Mouse (Mus musculus) hindbrain, embryonic 16.5 days (tissue): ENCODE measurements around the gene Tob1. TPM values are rescaled to one million over a fixed set of nuclear protein-coding genes. Genes with fewer than 3 reads are reported as not detected.

Source experiments
- ATAC-seq: fragments of 200-750 bp; cut with Nextera tagmentation; 2 replicates; pipeline ENCODE4 v1.8.0; 2017; ENCODE audit warnings: moderate TSS enrichment, moderate library complexity
- H3K27ac ChIP-seq: fragments of 300-500 bp; sonication (generic); 2 replicates; pipeline ENCODE4 v1.5.1; 2014; ENCODE audit warnings: low read depth, mild to moderate bottlenecking, control low read depth, low read length, moderate library complexity
- H3K27me3 ChIP-seq: fragments of 300-500 bp; sonication (generic); replicated peaks from 2 replicates; pipeline ENCODE4 v1.6.1; 2014; ENCODE audit warnings: low read length; ENCODE audit not compliant: control insufficient read depth, insufficient read depth
- H3K36me3 ChIP-seq: fragments of 300-500 bp; sonication (generic); 2 replicates; pipeline ENCODE4 v1.6.1; 2014; ENCODE audit warnings: mild to moderate bottlenecking, low read length, moderate library complexity, mixed read lengths; ENCODE audit not compliant: control insufficient read depth, insufficient read depth
- H3K4me1 ChIP-seq: fragments of 300-500 bp; sonication (generic); 2 replicates; pipeline ENCODE4 v1.6.1; 2014; ENCODE audit warnings: low read depth, low read length; ENCODE audit not compliant: control insufficient read depth, insufficient read depth
- H3K4me2 ChIP-seq: fragments of 300-500 bp; sonication (generic); 2 replicates; pipeline ENCODE4 v1.6.1; 2014; ENCODE audit warnings: mild to moderate bottlenecking, low read length, control low read depth, moderate library complexity
- H3K4me3 ChIP-seq: fragments of 300-500 bp; sonication (generic); 2 replicates; pipeline ENCODE4 v1.5.1; 2014; ENCODE audit warnings: mild to moderate bottlenecking, low read length, control low read depth, moderate library complexity
- H3K9ac ChIP-seq: fragments of 300-500 bp; sonication (generic); 2 replicates; pipeline ENCODE4 v1.6.1; 2014; ENCODE audit warnings: low read depth, mild to moderate bottlenecking, control low read depth, low read length, moderate library complexity
- H3K9me3 ChIP-seq: fragments of 300-500 bp; sonication (generic); 2 replicates; pipeline ENCODE4 v1.6.1; 2014; ENCODE audit warnings: mild to moderate bottlenecking, low read length, moderate library complexity; ENCODE audit not compliant: control insufficient read depth
- WGBS: fragments of 180-500 bp; shearing (Covaris S2); extraction: QIAGEN DNeasy Blood & Tissue Kit; methylation state at CpG from one replicate; pipeline ENCODE4 v1.1.7; 2014; 5-methylcytosine and 5-hydroxymethylcytosine counted together
- polyA plus RNA-seq: library from polyadenylated mRNA; unstranded; fragments of >200 nt; fragmentation: Nextera tagmentation; extraction: Ambion mirVana; gene quantifications from 2 replicates; pipeline ENCODE4 v1.2.1, GENCODE M21; 2015

Gene Tob1
- polyA plus RNA-seq, 1 experiment from 2014 or later = 29.1 TPM

DNA sequence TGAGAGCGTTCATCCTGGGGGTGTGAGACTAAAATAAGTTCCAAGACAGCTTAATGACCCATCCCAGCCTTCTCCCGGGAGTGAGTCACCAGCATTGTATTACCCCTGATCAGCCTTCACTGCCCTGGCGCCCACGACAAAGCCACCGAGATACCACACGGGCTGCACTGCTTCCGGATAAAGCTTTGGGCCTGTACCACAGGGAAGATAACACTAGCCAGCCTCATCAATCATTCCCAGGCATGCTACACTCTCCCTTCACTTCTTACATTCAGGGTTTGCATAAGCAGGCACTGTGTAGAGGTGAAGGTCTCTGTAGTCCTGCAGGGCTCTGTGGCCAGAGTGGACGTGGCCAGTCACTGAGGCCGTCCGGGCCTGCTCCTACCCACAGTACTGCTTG, 21.7 kb upstream of the Tob1 start:
- 53% methylated on average over 10 of the region's 10 CpGs for WGBS
- Histone ChIP-seq H3K4me3 (no peak overlapping the region), H3K4me2 (no peak overlapping the region), H3K36me3 (no peaks in the 10 kb centered on the region), H3K27ac (no peak overlapping the region), H3K9me3 (no peaks in the 10 kb centered on the region), H3K4me1 (no peaks in the 10 kb centered on the region; the same call in 1 of the 2 replicates), H3K27me3 (no peaks in the 10 kb centered on the region), H3K9ac (no peak overlapping the region)
- no peak for ATAC-seq

DNA sequence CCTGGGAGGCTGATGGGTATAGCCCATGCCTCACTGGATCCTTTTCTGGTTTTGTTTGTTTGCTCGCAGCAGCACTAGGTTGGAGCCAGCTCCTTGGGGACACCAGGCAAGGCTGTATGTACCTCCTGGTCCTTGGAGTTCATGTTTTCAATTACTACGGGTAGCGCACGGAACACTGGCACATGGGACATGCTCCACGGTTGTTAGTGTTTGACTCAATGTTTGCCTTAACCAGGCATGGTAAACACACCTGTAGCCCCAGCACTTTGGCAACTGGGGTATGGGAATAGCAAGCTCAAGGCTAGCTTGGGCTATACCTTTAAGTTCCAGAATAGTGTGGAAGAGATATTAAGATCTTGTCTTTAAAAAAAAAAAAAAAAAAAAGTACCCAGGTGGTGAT, 20.6 kb upstream of the Tob1 start:
- no peak overlapping the region for H3K4me2 ChIP-seq
- H3K4me3 ChIP-seq = no peak overlapping the region
- 82% methylated on average over 5 of the region's 5 CpGs for WGBS
- ATAC-seq = no peak
- H3K27ac ChIP-seq = no peak overlapping the region
- H3K9ac ChIP-seq = no peak overlapping the region
- H3K36me3 ChIP-seq = no peaks in the 10 kb centered on the region
- H3K4me1 ChIP-seq = no peaks in the 10 kb centered on the region; the same call in 1 of the 2 replicates
- no peaks in the 10 kb centered on the region for H3K9me3 ChIP-seq
- H3K27me3 ChIP-seq = no peaks in the 10 kb centered on the region

DNA sequence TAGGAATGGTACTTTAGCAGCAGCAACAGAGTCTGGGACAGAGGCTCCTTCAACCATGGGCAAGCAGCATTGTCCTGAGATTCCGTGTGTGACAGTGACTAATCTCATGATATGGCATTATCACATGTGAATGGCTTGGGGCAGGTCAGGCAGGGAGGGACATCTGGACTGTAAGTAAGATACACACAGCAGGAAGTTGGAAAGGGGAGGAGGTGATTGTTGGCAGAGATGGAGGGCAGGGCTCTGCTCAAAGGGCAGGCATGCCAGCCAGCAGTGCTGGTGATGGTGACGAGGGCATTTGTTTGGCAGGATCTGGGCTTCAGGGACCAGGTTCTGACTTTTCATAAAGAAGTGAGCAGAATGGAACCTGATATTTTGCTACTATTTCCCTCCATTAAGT, 18.1 kb upstream of the Tob1 start:
- Histone ChIP-seq H3K27ac (0 out of 2 replicates have a peak overlapping the region, but pooled peaks have one; percentile 5), H3K4me2 (no peak overlapping the region), H3K4me3 (no peak overlapping the region), H3K9me3 (no peaks in the 10 kb centered on the region), H3K36me3 (no peaks in the 10 kb centered on the region), H3K27me3 (no peaks in the 10 kb centered on the region), H3K9ac (no peak overlapping the region), H3K4me1 (no peaks in the 10 kb centered on the region; the same call in 1 of the 2 replicates)
- 44% methylated on average over 2 of the region's 2 CpGs for WGBS
- ATAC-seq = peak; percentile 60; the same call in 1 of the 2 replicates

DNA sequence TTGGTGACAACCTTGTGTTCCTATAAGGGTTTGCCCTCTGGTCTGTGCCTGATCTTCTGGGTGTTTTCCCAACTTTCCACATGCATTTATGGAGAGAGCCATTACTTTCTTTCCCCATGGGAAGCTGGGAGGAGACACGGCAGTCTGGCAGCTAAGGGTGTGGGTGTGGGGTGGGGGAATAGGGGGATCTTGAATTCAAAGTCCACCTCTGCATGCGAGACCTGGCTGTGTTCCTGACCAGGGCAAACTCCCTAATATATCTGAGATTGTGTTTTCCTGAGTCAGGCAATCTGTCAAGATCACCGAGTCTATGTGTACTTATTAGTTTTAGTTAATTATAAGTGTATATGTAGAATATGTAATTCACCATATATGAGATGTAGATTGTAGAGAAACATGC, 14.9 kb upstream of the Tob1 start:
- WGBS = 83% methylated on average over 3 of the region's 3 CpGs
- no peak for ATAC-seq
- H3K27me3 ChIP-seq = no peaks in the 10 kb centered on the region
- H3K9ac ChIP-seq = no peak overlapping the region
- no peak overlapping the region for H3K4me3 ChIP-seq
- H3K36me3 ChIP-seq = no peaks in the 10 kb centered on the region
- H3K9me3 ChIP-seq = no peaks in the 10 kb centered on the region
- no peaks in the 10 kb centered on the region; the same call in 1 of the 2 replicates for H3K4me1 ChIP-seq
- no peak overlapping the region for H3K4me2 ChIP-seq
- H3K27ac ChIP-seq = no peak overlapping the region

DNA sequence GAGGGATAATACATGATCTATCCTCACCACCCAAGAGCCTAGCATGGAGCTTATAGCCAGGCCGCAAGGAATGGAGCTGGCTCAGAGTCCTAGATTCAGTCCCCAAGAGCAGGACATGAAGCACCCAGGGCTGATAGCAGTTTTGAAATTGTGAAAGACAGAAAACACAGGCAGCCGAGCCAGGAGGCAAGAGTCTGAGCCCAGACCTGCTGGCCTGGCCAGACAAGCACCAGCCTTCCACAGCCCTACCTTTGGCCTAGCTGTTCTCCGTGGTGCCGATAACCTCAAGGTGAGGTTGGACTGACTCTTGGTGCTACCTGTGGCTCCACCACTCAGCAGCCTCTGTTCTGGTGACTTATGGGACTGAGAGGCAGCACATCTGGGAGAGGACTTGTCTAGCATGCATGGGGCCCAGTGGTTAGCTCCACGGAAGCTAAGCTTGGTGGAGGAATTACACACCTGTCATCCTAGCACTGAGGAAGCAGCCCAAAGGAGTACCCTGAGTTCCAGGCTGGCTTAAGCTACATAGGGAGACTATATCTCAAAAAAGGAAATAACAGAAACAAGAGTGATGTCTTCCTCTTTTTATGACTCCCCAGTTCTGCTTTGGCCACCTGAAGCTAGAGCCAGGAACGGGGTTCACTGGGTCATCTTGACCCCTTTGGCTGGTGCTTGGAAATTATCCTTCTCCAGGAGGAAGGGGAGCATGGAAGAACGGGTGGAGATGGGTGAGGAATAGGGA, 12.7 kb upstream of the Tob1 start:
- 88% methylated on average over 7 of the region's 7 CpGs for WGBS
- Histone ChIP-seq H3K4me3 (no peak overlapping the region), H3K36me3 (no peaks in the 10 kb centered on the region), H3K4me1 (no peaks in the 10 kb centered on the region; the same call in 1 of the 2 replicates), H3K27me3 (no peaks in the 10 kb centered on the region), H3K9me3 (no peaks in the 10 kb centered on the region), H3K9ac (no peak overlapping the region), H3K4me2 (no peak overlapping the region), H3K27ac (no peak overlapping the region)
- no peak for ATAC-seq

DNA sequence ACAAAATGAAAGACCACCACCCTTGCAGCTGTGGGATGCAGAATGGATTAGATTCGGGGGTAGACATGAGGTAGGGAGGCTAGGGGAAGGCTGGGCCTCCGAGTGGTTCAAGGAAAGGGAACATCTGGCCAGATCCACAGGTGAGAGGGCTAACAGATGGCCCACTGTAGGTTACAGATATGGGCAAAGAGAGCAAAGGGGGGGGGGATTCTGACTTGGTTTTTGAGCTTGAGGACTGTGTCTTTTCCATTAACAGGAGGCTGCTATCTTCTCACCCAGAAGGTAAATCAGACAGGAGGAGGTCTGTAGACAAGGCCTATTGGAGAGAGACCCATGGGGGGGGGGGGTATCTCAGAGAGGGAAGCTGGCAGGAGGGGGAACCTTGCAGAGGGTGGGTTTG, 11.5 kb upstream of the Tob1 start:
- WGBS = 79% methylated on average over 2 of the region's 2 CpGs
- no peaks in the 10 kb centered on the region for H3K27me3 ChIP-seq
- H3K9me3 ChIP-seq = no peaks in the 10 kb centered on the region
- no peak overlapping the region for H3K27ac ChIP-seq
- no peak for ATAC-seq
- no peaks in the 10 kb centered on the region for H3K36me3 ChIP-seq
- no peak overlapping the region for H3K9ac ChIP-seq
- H3K4me3 ChIP-seq = no peak overlapping the region
- no peaks in the 10 kb centered on the region; the same call in 1 of the 2 replicates for H3K4me1 ChIP-seq
- no peak overlapping the region for H3K4me2 ChIP-seq

DNA sequence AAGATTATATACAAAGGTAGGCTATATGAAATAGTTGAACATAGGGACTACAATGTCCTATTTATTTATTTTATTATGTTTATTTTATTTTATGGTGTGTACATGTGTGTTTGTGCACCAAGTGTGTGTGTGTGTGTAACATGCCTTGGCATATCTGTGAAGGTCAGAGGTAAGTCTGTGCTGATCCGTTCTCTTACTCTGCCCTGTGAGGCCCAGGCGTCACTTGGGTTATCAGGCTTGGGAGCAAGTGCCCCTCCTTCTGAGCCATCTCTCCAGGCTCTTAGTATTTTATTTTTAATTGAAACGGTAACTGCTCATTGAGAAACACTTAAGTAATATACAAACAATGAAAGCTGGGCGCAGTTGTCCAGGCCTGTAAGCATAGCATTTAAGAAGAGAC, 10.8 kb upstream of the Tob1 start:
- ATAC-seq = no peak
- no peak overlapping the region for H3K4me2 ChIP-seq
- H3K36me3 ChIP-seq = no peaks in the 10 kb centered on the region
- H3K4me3 ChIP-seq = no peak overlapping the region
- H3K27ac ChIP-seq = no peak overlapping the region
- no peaks in the 10 kb centered on the region for H3K27me3 ChIP-seq
- WGBS = 80% methylated on average over 4 of the region's 4 CpGs
- H3K9me3 ChIP-seq = no peaks in the 10 kb centered on the region
- H3K4me1 ChIP-seq = no peaks in the 10 kb centered on the region
- H3K9ac ChIP-seq = no peak overlapping the region

DNA sequence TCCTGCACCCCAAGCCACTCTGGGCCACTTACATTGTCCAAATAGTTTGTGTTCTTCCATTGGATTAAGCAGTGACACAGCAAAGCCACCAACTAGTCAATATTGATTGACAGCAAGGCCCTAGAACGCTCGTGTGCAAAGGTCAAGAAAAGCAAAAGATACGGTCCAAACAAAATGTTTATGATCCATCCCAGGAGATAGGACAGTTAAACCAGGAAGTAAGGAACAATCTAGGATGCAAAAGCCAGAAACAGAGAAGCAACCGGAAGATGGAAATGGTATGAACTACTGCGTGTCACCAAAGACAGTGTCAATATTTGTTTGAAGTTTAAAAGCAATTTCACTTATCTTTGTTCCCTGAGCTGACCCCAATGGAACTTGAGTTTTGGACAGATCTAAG, 9.1 kb upstream of the Tob1 start:
- H3K4me2 ChIP-seq = no peak overlapping the region
- WGBS = 87% methylated on average over 5 of the region's 5 CpGs
- H3K36me3 ChIP-seq = no peaks in the 10 kb centered on the region
- H3K4me1 ChIP-seq = no peaks in the 10 kb centered on the region
- H3K27ac ChIP-seq = no peak overlapping the region
- no peak for ATAC-seq
- H3K9me3 ChIP-seq = no peaks in the 10 kb centered on the region
- no peaks in the 10 kb centered on the region for H3K27me3 ChIP-seq
- H3K4me3 ChIP-seq = no peak overlapping the region
- no peak overlapping the region for H3K9ac ChIP-seq

DNA sequence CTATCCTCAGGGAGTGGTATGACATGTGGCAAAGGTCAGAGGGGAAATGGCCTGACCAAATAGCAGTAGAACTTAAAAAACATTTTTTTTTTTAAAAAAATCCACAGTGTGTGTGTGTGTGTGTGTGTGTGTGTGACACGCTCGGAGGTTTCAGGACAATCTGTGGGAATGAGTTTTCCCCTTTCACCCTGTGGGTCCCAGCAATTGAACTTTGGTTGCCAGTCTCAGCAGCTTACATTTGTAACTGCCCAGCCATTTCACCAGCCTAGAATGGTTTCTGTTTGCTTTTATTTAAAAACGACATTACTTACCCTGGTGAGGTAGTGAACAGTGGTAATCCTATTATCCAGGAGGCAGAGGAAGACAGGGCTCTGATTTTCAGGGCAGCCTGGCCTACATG, 8.2 kb upstream of the Tob1 start:
- WGBS = 80% methylated on average over 3 of the region's 3 CpGs
- no peaks in the 10 kb centered on the region for H3K36me3 ChIP-seq
- no peaks in the 10 kb centered on the region for H3K9me3 ChIP-seq
- no peak overlapping the region for H3K4me3 ChIP-seq
- ATAC-seq = no peak
- H3K4me1 ChIP-seq = no peaks in the 10 kb centered on the region
- H3K27me3 ChIP-seq = no peaks in the 10 kb centered on the region
- H3K27ac ChIP-seq = no peak overlapping the region
- no peak overlapping the region for H3K9ac ChIP-seq
- H3K4me2 ChIP-seq = no peak overlapping the region
